In the genomic region with DNA sequence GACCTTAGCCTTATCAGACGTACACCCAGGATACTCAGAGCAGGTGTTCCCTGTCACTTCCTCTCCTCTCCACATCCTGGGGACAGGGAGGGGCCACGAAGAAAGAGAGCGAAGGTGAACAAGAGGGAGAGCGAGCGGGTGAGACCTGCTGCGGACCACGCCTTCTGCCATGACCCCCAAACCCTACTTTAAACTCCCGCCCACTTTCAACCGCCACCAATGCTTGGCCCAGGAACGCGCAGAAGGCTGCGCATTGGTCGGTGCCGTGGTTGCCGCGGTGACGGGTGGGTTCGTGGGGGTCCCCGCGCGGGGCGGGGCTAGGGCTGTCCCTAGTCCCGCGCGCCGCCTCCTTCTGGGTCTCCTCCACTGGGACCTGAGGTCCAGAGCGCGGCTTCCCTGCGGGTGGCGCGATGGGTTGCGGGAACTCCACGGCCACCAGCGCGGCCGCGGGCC, we compare ENCODE assay signal across 8 mouse cellular contexts. TPM values are rescaled to one million over a fixed set of nuclear protein-coding genes. Genes with fewer than 3 reads are reported as not detected.
A peak's percentile ranks its signal among the peaks of the same experiment; 100 is the strongest.
DNase-seq lines count a peak whose midpoint lies in the region; ATAC-seq and TF ChIP-seq lines count a peak whose summit lies in the region.

A gene (plus strand): TSS at position 287 of the 453 bp plus-strand sequence.

- peak; percentile 99 for ATAC-seq in kidney, embryonic 14.5 days (ENCODE audit: low FRiP score, low TSS enrichment)
- peak; percentile 97 for ATAC-seq in limb, embryonic 14.5 days (ENCODE audit: low FRiP score, low read depth)
- peak; percentile 97 for ATAC-seq in midbrain, embryonic 14.5 days (ENCODE audit: low FRiP score, low TSS enrichment)
- peak; percentile 97 for ATAC-seq in stomach, embryonic 14.5 days (ENCODE audit: insufficient number of reproducible peaks, insufficient read depth, low FRiP score, low read depth)

- H3K36me3 ChIP-seq in heart, embryonic 10.5 days, result 0 out of 2 replicates have a peak, but pooled peaks cover 3% of the 10 kb centered on the region
- H3K36me3 ChIP-seq in kidney, embryonic 14.5 days (ENCODE audit: control insufficient read depth, insufficient read depth, low read length), result no peaks in the 10 kb centered on the region
- no peaks in the 10 kb centered on the region for H3K36me3 ChIP-seq in limb, embryonic 14.5 days (ENCODE audit: control insufficient read depth, insufficient read depth, low read length)
- no peaks in the 10 kb centered on the region for H3K36me3 ChIP-seq in midbrain, embryonic 14.5 days (ENCODE audit: control insufficient read depth, insufficient read depth, low read length)
- no peaks in the 10 kb centered on the region for H3K36me3 ChIP-seq in stomach, embryonic 14.5 days (ENCODE audit: control insufficient read depth, insufficient read depth, low read length)

- H3K27me3 ChIP-seq in heart, embryonic 10.5 days (ENCODE audit: insufficient read depth, poor library complexity, severe bottlenecking), result no peaks in the 10 kb centered on the region
- no peaks in the 10 kb centered on the region for H3K27me3 ChIP-seq in kidney, embryonic 14.5 days (ENCODE audit: control insufficient read depth, insufficient read depth, low read length)
- H3K27me3 ChIP-seq in limb, embryonic 14.5 days (ENCODE audit: control insufficient read depth, insufficient read depth, low read length), result no peaks in the 10 kb centered on the region
- H3K27me3 ChIP-seq in midbrain, embryonic 14.5 days (ENCODE audit: control insufficient read depth, insufficient read depth, low read length), result no peaks in the 10 kb centered on the region
- no peaks in the 10 kb centered on the region for H3K27me3 ChIP-seq in stomach, embryonic 14.5 days (ENCODE audit: control insufficient read depth, insufficient read depth, low read length)

- peak within 1 kb of the TSS; percentile 77 for H3K27ac ChIP-seq in heart, embryonic 10.5 days
- H3K27ac ChIP-seq in kidney, embryonic 14.5 days (ENCODE audit: low read depth, low read length), result no peak within 1 kb of the TSS
- H3K27ac ChIP-seq in limb, embryonic 14.5 days (replicated peaks; ENCODE audit: low read depth, low read length), result no peak within 1 kb of the TSS
- H3K27ac ChIP-seq in midbrain, embryonic 14.5 days (replicated peaks; ENCODE audit: low read depth, low read length), result no peak within 1 kb of the TSS
- H3K27ac ChIP-seq in stomach, embryonic 14.5 days (ENCODE audit: low read length), result no peak within 1 kb of the TSS

- H3K4me3 ChIP-seq in heart, embryonic 10.5 days, result peak within 1 kb of the TSS; percentile 85
- peak within 1 kb of the TSS; percentile 49 for H3K4me3 ChIP-seq in kidney, embryonic 14.5 days (ENCODE audit: low read length)
- H3K4me3 ChIP-seq in limb, embryonic 14.5 days (replicated peaks; ENCODE audit: low read length), result peak within 1 kb of the TSS; percentile 71
- peak within 1 kb of the TSS; percentile 59 for H3K4me3 ChIP-seq in midbrain, embryonic 14.5 days (replicated peaks; ENCODE audit: low read depth, low read length)
- peak within 1 kb of the TSS; percentile 64 for H3K4me3 ChIP-seq in stomach, embryonic 14.5 days (ENCODE audit: low read depth, low read length)

- WGBS in heart, embryonic 10.5 days, result under 1% methylated on average over 37 of the region's 37 CpGs
- WGBS in kidney, embryonic 14.5 days, result 0% methylated on average over 24 of the region's 37 CpGs
- WGBS in limb, embryonic 14.5 days, result 2% methylated on average over 18 of the region's 37 CpGs
- 0% methylated on average over 37 of the region's 37 CpGs for WGBS in midbrain, embryonic 14.5 days
- WGBS in stomach, embryonic 14.5 days, result under 1% methylated on average over 37 of the region's 37 CpGs

- peaks cover 13% of the 10 kb centered on the region for H3K4me1 ChIP-seq in heart, embryonic 10.5 days
- peaks cover 10% of the 10 kb centered on the region; the same call in 1 of the 2 replicates for H3K4me1 ChIP-seq in kidney, embryonic 14.5 days (ENCODE audit: control insufficient read depth, insufficient read depth, low read length)
- H3K4me1 ChIP-seq in limb, embryonic 14.5 days (ENCODE audit: control insufficient read depth, insufficient read depth, low read length), result peaks cover 6% of the 10 kb centered on the region
- no peaks in the 10 kb centered on the region for H3K4me1 ChIP-seq in midbrain, embryonic 14.5 days (ENCODE audit: control insufficient read depth, insufficient read depth, low read length)
- peaks cover 9% of the 10 kb centered on the region; the same call in 1 of the 2 replicates for H3K4me1 ChIP-seq in stomach, embryonic 14.5 days (ENCODE audit: control insufficient read depth, insufficient read depth, low read length)

- H3K9ac ChIP-seq in kidney, embryonic 14.5 days (ENCODE audit: low read depth, low read length), result peak within 1 kb of the TSS; percentile 49
- peak within 1 kb of the TSS; percentile 68 for H3K9ac ChIP-seq in limb, embryonic 14.5 days (ENCODE audit: low read depth, low read length, severe bottlenecking)
- peak within 1 kb of the TSS; percentile 73 for H3K9ac ChIP-seq in midbrain, embryonic 14.5 days (replicated peaks; ENCODE audit: low read length)
- 0 out of 2 replicates have a peak within 1 kb of the TSS, but pooled peaks have one; percentile 30 for H3K9ac ChIP-seq in stomach, embryonic 14.5 days (replicated peaks; ENCODE audit: low read depth, low read length)

- no peaks in the 10 kb centered on the region for H3K9me3 ChIP-seq in heart, embryonic 10.5 days
- H3K9me3 ChIP-seq in kidney, embryonic 14.5 days (ENCODE audit: control insufficient read depth, low read length), result peaks cover 4% of the 10 kb centered on the region; the same call in 1 of the 2 replicates
- H3K9me3 ChIP-seq in limb, embryonic 14.5 days (ENCODE audit: control insufficient read depth, low read length), result peaks cover 4% of the 10 kb centered on the region; the same call in 1 of the 2 replicates
- H3K9me3 ChIP-seq in midbrain, embryonic 14.5 days (ENCODE audit: control insufficient read depth, low read length), result no peaks in the 10 kb centered on the region
- no peaks in the 10 kb centered on the region for H3K9me3 ChIP-seq in stomach, embryonic 14.5 days (ENCODE audit: control insufficient read depth, low read depth, low read length)

- peak within 1 kb of the TSS; percentile 83 for H3K4me2 ChIP-seq in kidney, embryonic 14.5 days (replicated peaks; ENCODE audit: low read depth, low read length)
- peak within 1 kb of the TSS; percentile 82 for H3K4me2 ChIP-seq in limb, embryonic 14.5 days (replicated peaks; ENCODE audit: low read depth, low read length, severe bottlenecking)
- peak within 1 kb of the TSS; percentile 80 for H3K4me2 ChIP-seq in midbrain, embryonic 14.5 days (ENCODE audit: low read length)
- H3K4me2 ChIP-seq in stomach, embryonic 14.5 days (replicated peaks; ENCODE audit: low read depth, low read length), result peak within 1 kb of the TSS; percentile 85

- peak; percentile 23 to 25 for DNase-seq in B cell, adult 2 months
- DNase-seq in adrenal gland, postnatal 10 days, result peak; percentile 75
- peak; percentile 90 for DNase-seq in embryo, embryonic 9.5 days (ENCODE audit: extremely low spot score)
- DNase-seq in heart, embryonic 10.5 days (ENCODE audit: low spot score), result peak; percentile 90
- DNase-seq in limb, embryonic 14.5 days (ENCODE audit: low spot score), result peak; percentile 86
- DNase-seq in midbrain, embryonic 14.5 days, result peak; percentile 94

- 0 out of 2 replicates have a peak, but pooled peaks have one; percentile 7 for TF ChIP-seq POLR2A in limb, embryonic 14.5 days (IDR thresholded peaks at IDR 0.05; ENCODE audit: borderline replicate concordance, extremely low read depth, insufficient read depth, insufficient read length)

RNA-seq across cellular contexts. Expression of the gene that starts here (rescaled TPM):
- 10 to 100 TPM; 14.2 to 15.5 TPM for total RNA-seq in adrenal gland, postnatal 10 days (2021)
- polyA plus RNA-seq in heart, embryonic 10.5 days (2016; fragmentation: Nextera tagmentation; extraction: Ambion mirVana), result 14.4 and 28.3 TPM in 2 replicates
- polyA plus RNA-seq in kidney, embryonic 14.5 days (2014; fragmentation: Nextera tagmentation; extraction: Ambion mirVana), result 32.9 and 46.8 TPM in 2 replicates
- 19.8 and 20.2 TPM in 2 replicates for polyA plus RNA-seq in limb, embryonic 14.5 days (2012; rRNA removed)
- polyA plus RNA-seq in limb, embryonic 14.5 days (2014; fragmentation: Nextera tagmentation; extraction: Ambion mirVana), result 27.1 and 29.9 TPM in 2 replicates
- 65.9 and 76.9 TPM in 2 replicates for polyA plus RNA-seq in midbrain, embryonic 14.5 days (2014; fragmentation: Nextera tagmentation; extraction: Ambion mirVana)
- polyA plus RNA-seq in stomach, embryonic 14.5 days (2014; fragmentation: Nextera tagmentation; extraction: Ambion mirVana), result 37.5 and 37.7 TPM in 2 replicates

Comparison
In these comparisons a context has a peak if more than half of its experiments do, and no peak if none do; other contexts are left out.
1. DNase-seq: peak in every context shown above with its lines; median percentile 94 in midbrain, embryonic 14.5 days; 90 in embryo, embryonic 9.5 days; 90 in heart, embryonic 10.5 days; 86 in limb, embryonic 14.5 days; 75 in adrenal gland, postnatal 10 days; 24 in B cell, adult 2 months.